Mouse (Mus musculus) kidney, adult 2 months (tissue): Measurements from ENCODE around the gene Etfa. TPM values are rescaled to one million over a fixed set of nuclear protein-coding genes. Genes with fewer than 3 reads are reported as not detected.

Source experiments
- DNase-seq: peaks from one replicate; pipeline ENCODE4 v3.0.0; 2021
- H3K27ac ChIP-seq: fragments of 200-500 bp; 2 replicates; pipeline ENCODE4 v1.5.1; 2012; ENCODE audit warnings: low read depth, low read length, control low read depth, inconsistent platforms; ENCODE audit not compliant: insufficient read depth
- H3K27me3 ChIP-seq: fragments of 200-500 bp; replicated peaks from 2 replicates; pipeline ENCODE4 v1.6.1; 2012; ENCODE audit warnings: mild to moderate bottlenecking, moderate library complexity, low read length, inconsistent platforms; ENCODE audit not compliant: control insufficient read depth, insufficient read depth
- H3K36me3 ChIP-seq: fragments of 200-500 bp; 2 replicates; pipeline ENCODE4 v1.6.1; 2012; ENCODE audit warnings: mild to moderate bottlenecking, moderate library complexity, low read length, inconsistent platforms; ENCODE audit not compliant: control insufficient read depth, insufficient read depth
- H3K4me1 ChIP-seq: fragments of 200-500 bp; 2 replicates; pipeline ENCODE4 v1.6.1; 2011; ENCODE audit warnings: low read length; ENCODE audit not compliant: control insufficient read depth, insufficient read depth
- H3K4me3 ChIP-seq: fragments of 200-500 bp; 2 replicates; pipeline ENCODE4 v1.5.1; 2011; ENCODE audit warnings: mild to moderate bottlenecking, low read depth, low read length, control low read depth; ENCODE audit not compliant: insufficient read depth
- CTCF ChIP-seq: fragments of 200-500 bp; conservative IDR thresholded peaks from 2 replicates; pipeline ENCODE4 v1.5.1; 2011; ENCODE audit warnings: low read depth, mild to moderate bottlenecking, control low read depth, low read length, moderate library complexity, mixed read lengths; ENCODE audit not compliant: insufficient read depth, insufficient read length
- POLR2A ChIP-seq: fragments of 200-500 bp; IDR thresholded peaks from one replicate; pipeline ENCODE4 v1.6.1; 2011; ENCODE audit warnings: low read depth, low read length, control low read depth
- WGBS: fragments of 180-500 bp; shearing (Covaris S2); methylation state at CpG from one replicate; pipeline ENCODE4 v1.1.7; 2018; 5-methylcytosine and 5-hydroxymethylcytosine counted together
- polyA plus RNA-seq: library from polyadenylated mRNA; depleted of rRNA; stranded (reverse); fragments of >200 nt; gene quantifications from 2 replicates; pipeline ENCODE4 v1.2.3, GENCODE M21; 2012

Etfa gene
- polyA plus RNA-seq, 1 experiment: 192 TPM

DNA sequence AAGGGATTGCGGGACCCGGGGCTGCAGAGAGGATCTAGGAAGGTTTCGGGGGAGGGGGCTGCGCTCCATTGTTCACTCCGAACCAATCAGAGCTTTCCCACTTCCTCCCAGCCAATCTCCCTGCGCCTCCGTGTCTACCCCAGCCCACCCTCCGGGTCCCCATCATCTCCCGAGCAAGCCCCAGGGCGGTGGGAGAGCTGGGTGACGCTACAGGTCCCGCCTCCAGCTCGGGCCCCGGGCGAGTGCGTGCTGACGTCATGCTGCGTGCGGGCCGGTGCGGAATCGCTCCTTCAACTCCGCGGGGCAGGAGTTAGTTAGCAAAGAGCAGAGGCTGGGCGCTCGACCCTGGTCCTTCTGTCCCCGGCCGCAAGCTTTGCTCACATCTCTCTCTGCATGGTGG lies 28.8 kb upstream of the Etfa start:
- no peaks in the 10 kb centered on the region for H3K36me3 ChIP-seq
- no peak overlapping the region for H3K27ac ChIP-seq
- 2% methylated on average over 28 of the region's 28 CpGs for WGBS
- peaks cover 32% of the 10 kb centered on the region for H3K27me3 ChIP-seq
- peak; percentile 23 for DNase-seq
- 0 out of 2 replicates have a peak, but pooled peaks cover 3% of the 10 kb centered on the region for H3K4me1 ChIP-seq
- TF ChIP-seq POLR2A (no peak), CTCF (no peak)
- no peak overlapping the region; the same call in 1 of the 2 replicates for H3K4me3 ChIP-seq

DNA sequence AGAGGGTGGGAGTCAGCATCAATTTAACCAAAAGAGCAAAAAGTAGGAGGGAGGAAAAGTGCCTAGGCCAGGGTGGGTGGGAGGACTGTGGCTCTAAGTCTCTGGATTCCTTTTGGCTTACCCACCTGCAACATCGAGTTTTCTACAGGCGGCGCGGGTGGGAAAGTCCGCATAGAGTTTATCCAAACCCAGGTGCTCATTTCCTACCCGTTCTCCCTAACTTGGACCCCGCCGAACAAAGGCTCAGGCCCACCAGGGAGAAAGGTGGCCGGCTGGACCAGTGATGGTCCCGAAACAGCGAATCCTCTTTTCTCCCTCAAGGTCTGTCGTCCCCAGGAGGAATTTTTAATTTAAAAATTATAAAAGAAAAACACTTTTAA lies 28.3 kb upstream of the Etfa start:
- DNase-seq: peak; percentile 19
- TF ChIP-seq POLR2A (no peak), CTCF (no peak)
- 8% methylated on average over 12 of the region's 12 CpGs for WGBS
- peaks cover 30% of the 10 kb centered on the region for H3K27me3 ChIP-seq
- H3K4me1 ChIP-seq: 0 out of 2 replicates have a peak, but pooled peaks cover 3% of the 10 kb centered on the region
- no peaks in the 10 kb centered on the region for H3K36me3 ChIP-seq
- no peak overlapping the region for H3K27ac ChIP-seq
- H3K4me3 ChIP-seq: no peak overlapping the region

DNA sequence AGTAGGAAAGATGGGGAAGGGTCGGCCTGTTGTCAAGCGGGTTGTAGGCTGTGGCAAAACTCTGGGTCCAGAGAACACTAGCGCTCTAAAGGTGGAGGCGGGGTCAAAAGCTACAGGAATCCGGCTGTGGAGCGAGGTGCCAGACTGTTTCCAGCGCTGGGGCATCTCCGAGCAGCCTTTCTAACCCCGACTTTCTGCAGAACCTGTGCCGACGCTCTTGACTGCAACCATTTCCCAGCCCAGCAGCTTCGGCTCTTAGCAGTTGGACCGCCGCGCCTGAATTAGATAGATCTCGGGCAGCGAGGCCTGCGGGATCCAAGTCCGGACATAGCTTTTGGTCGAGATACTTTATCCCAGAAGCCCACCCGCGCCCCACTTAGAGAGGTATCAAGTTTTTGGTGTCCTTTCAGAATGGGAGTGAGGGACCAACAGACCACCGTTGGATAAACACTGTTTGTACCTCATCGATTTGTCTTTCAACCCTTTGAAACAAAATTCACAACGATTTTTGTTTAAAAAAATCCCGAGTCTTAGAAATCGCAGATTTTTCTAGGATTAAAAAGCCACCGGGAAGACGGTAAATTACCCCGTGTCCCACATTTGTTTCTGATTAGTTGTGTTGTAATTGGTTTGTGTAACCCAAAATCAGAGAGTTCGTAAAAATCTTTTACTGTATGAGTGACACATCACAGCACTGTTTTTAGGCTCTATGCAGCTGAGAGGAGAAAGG lies 27.8 kb upstream of the Etfa start:
- H3K4me3 ChIP-seq: no peak overlapping the region
- DNase-seq: peak; percentile 17
- TF ChIP-seq POLR2A (no peak), CTCF (no peak)
- H3K27me3 ChIP-seq: peaks cover 30% of the 10 kb centered on the region
- WGBS: 5% methylated on average over 31 of the region's 31 CpGs
- H3K4me1 ChIP-seq: 0 out of 2 replicates have a peak, but pooled peaks cover 3% of the 10 kb centered on the region
- no peak overlapping the region for H3K27ac ChIP-seq
- no peaks in the 10 kb centered on the region for H3K36me3 ChIP-seq

DNA sequence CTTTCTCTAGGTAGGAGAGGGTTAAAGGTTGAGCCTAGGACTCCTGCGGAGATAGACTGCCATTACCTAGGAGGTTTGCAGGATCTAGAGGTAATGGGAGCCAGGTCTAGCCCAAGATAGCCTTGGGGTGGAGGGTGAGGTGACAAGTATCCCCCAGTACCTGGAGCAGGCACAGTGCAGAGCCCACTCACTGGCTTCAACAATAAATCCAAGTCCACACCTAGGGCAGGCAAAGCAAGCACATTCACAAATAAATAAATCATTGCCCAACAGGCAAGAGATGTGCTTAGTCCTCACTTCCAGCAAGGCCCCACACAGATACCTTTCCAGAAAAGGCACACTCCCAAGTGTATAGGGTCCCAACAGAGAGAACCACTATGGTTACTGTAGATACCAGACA lies 27.0 kb upstream of the Etfa start:
- 11% methylated on average over 1 of the region's 1 CpGs for WGBS
- Histone ChIP-seq H3K27me3 (peaks cover 28% of the 10 kb centered on the region), H3K4me1 (0 out of 2 replicates have a peak, but pooled peaks cover 3% of the 10 kb centered on the region), H3K36me3 (no peaks in the 10 kb centered on the region), H3K27ac (no peak overlapping the region), H3K4me3 (no peak overlapping the region)
- no peak for DNase-seq
- TF ChIP-seq CTCF (no peak), POLR2A (no peak)

DNA sequence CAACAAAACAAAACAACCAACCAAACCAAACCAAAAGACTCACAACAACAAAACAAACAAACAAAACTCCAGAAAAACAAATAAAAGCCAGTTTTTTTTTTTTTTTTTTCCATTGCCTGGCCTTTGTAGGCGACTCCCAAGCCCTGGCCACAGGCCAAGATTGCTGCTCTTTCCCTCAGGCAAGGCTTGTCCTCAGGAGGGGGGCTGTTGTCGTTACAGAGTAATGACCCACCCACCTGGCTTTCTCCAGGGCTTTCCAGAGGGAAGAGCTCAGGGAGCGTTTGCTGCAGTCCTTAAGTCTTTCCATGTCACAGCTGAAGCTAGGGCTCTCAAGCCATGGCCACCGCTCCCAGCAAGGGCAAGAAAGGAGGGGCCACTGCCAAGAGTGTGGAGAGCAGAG lies 26.3 kb upstream of the Etfa start, which contains the start of gene Isl2:
TSS of gene Isl2 (plus strand) at position 296 of the 400 bp plus-strand sequence.
- H3K36me3 ChIP-seq: no peaks in the 10 kb centered on the region
- no peak for DNase-seq
- no peak within 1 kb of the TSS for H3K27ac ChIP-seq
- WGBS: 22% methylated on average over 4 of the region's 4 CpGs
- no peaks in the 10 kb centered on the region for H3K4me1 ChIP-seq
- no peak for TF ChIP-seq POLR2A
- no peak for TF ChIP-seq CTCF
- no peak within 1 kb of the TSS for H3K4me3 ChIP-seq
- peaks cover 26% of the 10 kb centered on the region for H3K27me3 ChIP-seq

DNA sequence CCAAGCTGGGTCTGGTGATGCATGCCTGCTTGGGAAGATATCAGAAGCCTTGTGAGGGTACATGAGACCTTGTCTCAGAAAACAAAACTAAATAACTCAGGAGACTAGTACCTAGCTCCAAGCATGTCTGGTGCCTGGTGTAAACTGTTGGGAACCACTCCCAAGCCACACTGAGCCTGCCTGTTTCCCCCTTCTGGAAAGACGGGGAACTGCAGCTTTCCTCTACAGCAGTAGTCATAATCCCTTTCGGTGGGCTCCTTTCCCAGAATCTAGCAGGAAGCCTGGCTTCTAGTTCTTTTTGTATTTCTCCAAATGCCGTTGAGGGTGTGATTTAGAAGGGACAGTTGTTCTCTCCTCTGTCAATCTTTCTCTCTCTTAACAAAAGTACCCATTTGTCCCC lies 23.9 kb upstream of the Etfa start:
- no peak overlapping the region for H3K27ac ChIP-seq
- no peaks in the 10 kb centered on the region for H3K4me1 ChIP-seq
- peak; percentile 60 for DNase-seq
- no peak overlapping the region for H3K4me3 ChIP-seq
- TF ChIP-seq CTCF (peak; percentile 82), POLR2A (no peak)
- peaks cover 11% of the 10 kb centered on the region for H3K27me3 ChIP-seq
- no peaks in the 10 kb centered on the region for H3K36me3 ChIP-seq
- 5% methylated on average over 3 of the region's 3 CpGs for WGBS

DNA sequence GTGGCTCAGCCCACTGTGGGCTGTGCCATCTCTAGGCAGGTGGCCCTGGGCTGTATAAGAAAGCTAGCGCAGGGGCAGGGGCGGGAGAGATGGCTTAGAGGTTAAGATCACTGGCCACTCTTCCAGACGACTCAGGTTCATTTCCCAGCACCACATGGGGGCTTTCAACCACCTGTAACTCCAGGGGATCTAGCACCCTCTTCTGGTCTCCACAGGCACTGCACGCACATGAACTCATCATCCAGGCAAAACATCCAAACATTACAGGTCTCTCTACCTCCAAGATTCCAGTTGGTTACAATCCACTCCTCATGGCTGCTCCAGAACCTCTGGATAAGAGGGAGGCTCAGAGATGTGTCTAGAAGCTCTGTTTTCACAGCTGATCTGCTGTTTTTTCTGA lies 13.7 kb upstream of the Etfa start:
- WGBS: 60% methylated on average over 4 of the region's 4 CpGs
- no peak overlapping the region for H3K4me3 ChIP-seq
- TF ChIP-seq CTCF (peak; percentile 65), POLR2A (no peak)
- no peaks in the 10 kb centered on the region for H3K27me3 ChIP-seq
- peak; percentile 19 for DNase-seq
- H3K27ac ChIP-seq: no peak overlapping the region
- H3K4me1 ChIP-seq: no peaks in the 10 kb centered on the region
- H3K36me3 ChIP-seq: no peaks in the 10 kb centered on the region
